Comparison of ENCODE assay signal across 24 mouse cellular contexts in the genomic region with DNA sequence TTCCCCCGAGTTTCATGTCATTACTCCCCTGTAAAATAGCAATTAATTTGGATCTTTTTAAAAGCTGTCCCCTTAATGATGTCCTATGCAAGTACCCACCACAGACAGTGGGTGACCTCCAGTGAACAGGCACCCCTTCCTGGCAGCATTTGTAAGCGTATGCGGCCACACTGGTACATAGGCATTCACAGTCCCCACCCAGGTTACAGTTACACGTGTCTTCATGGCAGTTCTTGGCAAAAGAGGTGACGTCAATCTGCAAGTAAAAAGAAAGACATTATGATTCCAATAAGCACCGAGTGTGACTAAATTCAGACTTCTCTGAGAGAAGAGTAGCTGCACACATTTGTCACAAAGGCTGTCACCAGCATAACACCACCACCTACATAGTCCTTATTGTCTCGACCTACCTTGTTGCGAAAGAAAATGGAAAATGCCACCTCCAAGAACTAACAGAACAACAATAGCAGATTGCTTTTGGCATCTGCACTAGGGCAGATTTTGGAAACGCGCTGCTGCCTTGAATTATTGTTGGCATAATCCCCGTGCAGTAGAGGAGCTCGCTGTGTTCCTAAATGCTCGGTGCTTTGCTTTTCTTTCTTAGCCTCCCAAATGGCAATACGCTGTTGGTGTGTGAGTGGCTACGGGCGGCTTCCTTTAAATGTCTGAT.
DNase-seq lines count a peak whose midpoint lies in the region; ATAC-seq and TF ChIP-seq lines count a peak whose summit lies in the region.
"Had no signal": no experiment of that assay in that cellular context is flagged by ENCODE, and none has a peak within 500 bp of the region (broad histone marks: within the 10 kb centered on the region; RNA-seq: fewer than 3 reads in every experiment).

No protein-coding gene starts in this region.

- H3K27me3 ChIP-seq in forebrain, embryonic 13.5 days, result no peaks in the 10 kb centered on the region
- H3K27me3 ChIP-seq in forebrain, embryonic 10.5 days (ENCODE audit: poor library complexity, severe bottlenecking), result no peaks in the 10 kb centered on the region
- no peaks in the 10 kb centered on the region for H3K27me3 ChIP-seq in heart, embryonic 10.5 days (ENCODE audit: insufficient read depth, poor library complexity, severe bottlenecking)
- H3K27me3 ChIP-seq: embryonic facial prominence, embryonic 15.5 days; hindbrain, embryonic 12.5 days; limb, embryonic 13.5 days; liver, embryonic 13.5 days had no signal

- intact Hi-C loops in left cerebral cortex, adult 2 months (cut with DNase I), result no loop called here
- intact Hi-C loops in left cerebral cortex, postnatal 10 days (cut with DNase I), result no loop called here

- 78% methylated on average over 16 of the region's 16 CpGs for WGBS in forebrain, embryonic 13.5 days
- WGBS in forebrain, embryonic 10.5 days, result 90% methylated on average over 16 of the region's 16 CpGs
- 86% methylated on average over 16 of the region's 16 CpGs for WGBS in heart, embryonic 10.5 days

- H3K4me3 ChIP-seq in forebrain, embryonic 13.5 days, result no peak overlapping the region
- H3K4me3 ChIP-seq in forebrain, embryonic 10.5 days, result no peak overlapping the region
- peak overlapping the region; percentile 23 for H3K4me3 ChIP-seq in left cerebral cortex, adult 2 months
- H3K4me3 ChIP-seq in heart, embryonic 10.5 days, result no peak overlapping the region
- H3K4me3 ChIP-seq: embryonic facial prominence, embryonic 15.5 days; hindbrain, embryonic 12.5 days; limb, embryonic 13.5 days; liver, embryonic 13.5 days had no signal

- H3K9me3 ChIP-seq in forebrain, embryonic 13.5 days (replicated peaks), result no peaks in the 10 kb centered on the region
- no peaks in the 10 kb centered on the region for H3K9me3 ChIP-seq in forebrain, embryonic 10.5 days
- no peaks in the 10 kb centered on the region for H3K9me3 ChIP-seq in heart, embryonic 10.5 days
- H3K9me3 ChIP-seq: embryonic facial prominence, embryonic 15.5 days; hindbrain, embryonic 12.5 days; limb, embryonic 13.5 days; liver, embryonic 13.5 days had no signal

- no peak overlapping the region for H3K4me2 ChIP-seq in forebrain, embryonic 13.5 days
- H3K4me2 ChIP-seq: embryonic facial prominence, embryonic 15.5 days; hindbrain, embryonic 12.5 days; limb, embryonic 13.5 days; liver, embryonic 13.5 days; lung, embryonic 14.5 days; midbrain, embryonic 11.5 days had no signal

- no peak for TF ChIP-seq CTCF in left cerebral cortex, adult 2 months (IDR thresholded peaks at IDR 0.05)

- no peak overlapping the region for H3K9ac ChIP-seq in forebrain, embryonic 13.5 days
- H3K9ac ChIP-seq: embryonic facial prominence, embryonic 15.5 days; hindbrain, embryonic 12.5 days; limb, embryonic 13.5 days; liver, embryonic 13.5 days; lung, embryonic 14.5 days had no signal

- no peaks in the 10 kb centered on the region for H3K36me3 ChIP-seq in forebrain, embryonic 13.5 days (ENCODE audit: poor library complexity, severe bottlenecking)
- no peaks in the 10 kb centered on the region for H3K36me3 ChIP-seq in forebrain, embryonic 10.5 days (replicated peaks)
- H3K36me3 ChIP-seq in heart, embryonic 10.5 days, result no peaks in the 10 kb centered on the region
- H3K36me3 ChIP-seq: embryonic facial prominence, embryonic 15.5 days; hindbrain, embryonic 12.5 days; limb, embryonic 13.5 days; liver, embryonic 13.5 days had no signal

- H3K27ac ChIP-seq in forebrain, embryonic 13.5 days, result no peak overlapping the region
- no peak overlapping the region for H3K27ac ChIP-seq in forebrain, embryonic 10.5 days
- no peak overlapping the region for H3K27ac ChIP-seq in left cerebral cortex, adult 2 months
- H3K27ac ChIP-seq in heart, embryonic 10.5 days, result no peak overlapping the region
- H3K27ac ChIP-seq: embryonic facial prominence, embryonic 15.5 days; hindbrain, embryonic 12.5 days; kidney, postnatal 0 days; limb, embryonic 13.5 days; liver, embryonic 13.5 days; macrophage had no signal

- no peak for DNase-seq in forebrain, embryonic 10.5 days (ENCODE audit: extremely low spot score, low spot score)
- no peak for DNase-seq in left cerebral cortex, adult 2 months (ENCODE audit: extremely low spot score in 1 of 2, low spot score in 2 of 2)
- no peak for DNase-seq in left cerebral cortex, postnatal 10 days (ENCODE audit: extremely low spot score in 1 of 2, low spot score in 2 of 2)
- DNase-seq in gonadal fat pad, adult 2 months (ENCODE audit: low read depth), result peak; percentile 89
- peak; percentile 16 to 21 for DNase-seq in layer of hippocampus, postnatal 36 days
- no peak for DNase-seq in lung, postnatal 14 days
- no peak for DNase-seq in heart, embryonic 10.5 days (ENCODE audit: low spot score)
- DNase-seq: adrenal gland, adult 2 months; cerebellum, adult 11 months; cerebellum, postnatal 14 days; embryo, embryonic 11 days; gastrocnemius, postnatal 14 days; kidney, adult 18-20 months; liver, embryonic 13.5 days; lung, embryonic 14.5 days; retina, postnatal 1 day; thymus, postnatal 25 days had no signal

- ATAC-seq in forebrain, embryonic 13.5 days, result peak; percentile 43; the same call in 1 of the 2 replicates

- H3K4me1 ChIP-seq in forebrain, embryonic 13.5 days, result no peaks in the 10 kb centered on the region
- no peaks in the 10 kb centered on the region for H3K4me1 ChIP-seq in forebrain, embryonic 10.5 days
- H3K4me1 ChIP-seq in heart, embryonic 10.5 days, result peaks cover 3% of the 10 kb centered on the region; the same call in 1 of the 2 replicates
- H3K4me1 ChIP-seq: embryonic facial prominence, embryonic 15.5 days; hindbrain, embryonic 12.5 days; limb, embryonic 13.5 days; liver, embryonic 13.5 days had no signal

Comparison
In these comparisons a context has a peak if more than half of its experiments do, and no peak if none do; other contexts are left out.
1. DNase-seq: peak in gonadal fat pad, adult 2 months (single experiment) and layer of hippocampus, postnatal 36 days (2 of 2); none in forebrain, embryonic 10.5 days (single experiment), left cerebral cortex, adult 2 months (0 of 2), left cerebral cortex, postnatal 10 days (0 of 2), lung, postnatal 14 days (single experiment) and heart, embryonic 10.5 days (single experiment).